Mouse (Mus musculus) embryo, embryonic 10 days (tissue): ENCODE data around the gene Slc6a9.

Experiments used
- DNase-seq: peaks from one replicate; pipeline ENCODE4 v3.0.0-alpha.2; 2015; ENCODE audit warnings: low spot score

The Slc6a9 gene

GRCm38 (mm10) chr4:117878703-117879102, 44.4 kb downstream of the Slc6a9 start:
- DNase-seq = no peak

GRCm38 (mm10) chr4:117882701-117883691, 48.7 kb downstream of the Slc6a9 start, which contains the start of gene B4galt2:
B4galt2 (minus strand) TSS chr4:117883487.
- DNase-seq = peak; percentile 71

DNA sequence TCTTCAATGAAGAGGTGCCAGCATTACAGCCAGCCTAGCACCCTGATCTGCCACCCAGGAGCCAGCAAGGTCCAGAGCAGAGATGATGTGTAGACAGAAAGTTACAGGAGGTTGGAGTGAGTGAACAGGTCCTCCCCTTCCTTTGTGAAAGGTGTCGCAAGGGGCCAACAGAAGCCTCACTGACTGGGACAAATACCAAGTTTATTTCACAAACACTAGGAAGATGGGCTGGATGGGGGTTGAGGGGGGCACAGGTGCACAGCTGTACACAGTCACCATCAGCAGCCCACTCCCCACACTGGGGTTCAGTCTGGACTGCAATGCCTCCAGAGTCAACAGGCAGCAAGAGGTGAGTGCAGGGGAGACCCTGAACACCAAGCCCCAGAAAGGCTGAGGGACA, 49.8 kb downstream of the Slc6a9 start:
- DNase-seq = no peak

- no peak for DNase-seq
These were observed 50.8 kb downstream of the Slc6a9 start for GRCm38 (mm10) chr4:117885093-117885492.

DNA sequence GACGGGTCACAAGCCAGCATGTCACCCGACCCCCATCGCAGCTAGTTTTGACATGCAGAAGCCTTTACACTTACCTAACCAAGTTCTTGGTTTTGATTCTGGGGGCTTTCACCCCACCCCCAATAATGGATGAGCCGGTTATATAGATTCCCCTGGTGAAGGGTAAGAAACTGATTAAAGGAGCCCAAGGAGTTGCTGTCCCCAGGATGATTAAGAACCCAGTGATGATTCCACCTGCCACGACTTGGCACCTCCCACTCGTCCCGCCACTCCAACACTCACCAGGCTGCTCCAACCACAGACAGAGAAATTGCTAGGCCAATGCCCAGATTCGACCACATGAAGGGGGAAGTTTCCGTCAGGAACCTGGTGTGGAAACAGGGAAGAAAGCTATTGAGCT, 51.7 kb downstream of the Slc6a9 start:
- DNase-seq = no peak

DNA sequence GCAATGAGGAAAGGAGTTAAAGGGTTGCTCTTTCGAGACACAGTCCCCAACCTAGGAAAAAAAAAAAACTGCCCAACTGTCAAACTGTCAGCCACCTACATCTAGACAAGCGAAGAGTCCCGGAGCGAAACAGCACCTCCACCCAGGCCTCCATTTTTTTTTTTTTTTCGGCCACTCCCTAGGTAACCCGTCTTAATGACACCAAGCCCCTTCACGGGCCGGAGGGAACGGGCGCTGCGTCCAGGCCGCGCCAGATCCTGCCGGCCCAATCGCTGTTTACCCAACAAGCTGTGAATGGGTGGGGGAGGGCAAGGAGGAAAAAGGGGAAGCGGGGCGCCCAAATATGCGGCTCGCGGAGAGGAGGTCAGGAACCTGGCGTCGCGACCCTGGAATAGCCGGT, 52.3 kb downstream of the Slc6a9 start:
- no peak for DNase-seq

- DNase-seq = peak; percentile 96
These were observed 52.8 kb downstream of the Slc6a9 start, which contains the start of gene Atp6v0b for GRCm38 (mm10) chr4:117887133-117887532. Atp6v0b (minus strand) TSS chr4:117887333.

- DNase-seq = no peak
These were observed 53.6 kb downstream of the Slc6a9 start for GRCm38 (mm10) chr4:117887920-117888319.

DNA sequence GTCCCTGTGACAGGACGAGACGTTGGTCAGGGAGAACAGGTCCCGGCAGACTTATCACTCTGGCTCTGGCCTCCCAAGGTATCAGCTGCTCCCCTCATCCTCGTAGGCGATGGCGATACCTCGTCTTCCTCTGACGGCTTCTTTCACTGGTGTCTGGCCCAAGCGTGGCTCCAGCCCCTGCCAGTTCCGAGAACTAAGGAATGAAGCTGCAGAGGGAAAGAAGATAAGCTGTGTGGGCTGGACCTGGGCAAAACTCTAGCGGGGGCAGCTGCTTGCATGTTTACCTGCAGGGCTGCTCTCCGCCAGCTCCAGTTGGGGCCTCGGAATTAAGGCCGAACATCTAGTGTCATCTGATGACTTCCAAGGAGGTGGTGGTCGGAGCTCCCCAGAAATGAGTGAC, 55.2 kb downstream of the Slc6a9 start:
- no peak for DNase-seq

- DNase-seq = no peak
These were observed 55.7 kb downstream of the Slc6a9 start for GRCm38 (mm10) chr4:117890031-117890430.

DNA sequence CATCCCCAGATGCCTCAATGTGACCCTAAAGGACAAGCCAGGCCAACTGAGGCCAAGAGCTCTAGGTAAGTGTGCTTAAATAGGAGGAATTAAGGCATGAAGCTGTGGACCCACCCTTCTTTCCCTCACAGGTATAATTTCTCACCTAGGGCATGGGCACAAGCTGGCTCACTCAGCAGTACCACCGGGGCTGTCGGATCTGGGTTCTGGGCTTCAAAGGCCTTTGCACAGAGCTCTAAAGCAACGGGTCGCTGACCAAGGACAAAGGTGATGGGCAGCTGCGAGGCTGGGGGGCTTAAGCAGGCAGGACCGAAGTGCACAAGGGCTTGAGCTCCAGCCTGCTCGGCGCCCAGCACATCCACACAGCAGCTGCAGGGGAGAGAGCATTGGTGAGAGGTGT, 56.4 kb downstream of the Slc6a9 start:
- DNase-seq = no peak

- peak; percentile 96 for DNase-seq
These were observed 57.4 kb downstream of the Slc6a9 start, which contains the start of gene Dph2 for GRCm38 (mm10) chr4:117891738-117892161. Dph2 (minus strand) TSS chr4:117892032.

GRCm38 (mm10) chr4:117893376-117893775, 59.1 kb downstream of the Slc6a9 start:
- DNase-seq = peak; percentile 82

DNA sequence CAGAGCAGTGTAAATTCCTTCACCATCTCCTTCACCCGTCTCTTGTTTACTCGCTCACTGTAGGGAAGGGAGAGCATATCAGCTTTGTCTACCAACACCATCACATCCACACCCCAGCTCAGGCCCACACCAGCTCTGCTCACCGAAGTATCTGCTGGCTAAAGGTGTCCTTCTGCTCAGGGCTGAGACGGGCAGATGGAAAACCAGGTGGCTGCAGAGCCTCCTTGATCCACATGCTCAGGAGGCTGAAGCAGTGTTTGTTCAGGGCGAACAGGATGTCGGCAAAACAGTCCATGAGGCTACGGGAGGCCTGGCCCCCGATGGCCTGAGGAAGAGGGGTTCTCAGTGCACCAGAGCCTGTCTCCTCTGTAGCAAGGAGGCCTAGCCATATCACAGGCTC, 60.3 kb downstream of the Slc6a9 start:
- DNase-seq = no peak

DNA sequence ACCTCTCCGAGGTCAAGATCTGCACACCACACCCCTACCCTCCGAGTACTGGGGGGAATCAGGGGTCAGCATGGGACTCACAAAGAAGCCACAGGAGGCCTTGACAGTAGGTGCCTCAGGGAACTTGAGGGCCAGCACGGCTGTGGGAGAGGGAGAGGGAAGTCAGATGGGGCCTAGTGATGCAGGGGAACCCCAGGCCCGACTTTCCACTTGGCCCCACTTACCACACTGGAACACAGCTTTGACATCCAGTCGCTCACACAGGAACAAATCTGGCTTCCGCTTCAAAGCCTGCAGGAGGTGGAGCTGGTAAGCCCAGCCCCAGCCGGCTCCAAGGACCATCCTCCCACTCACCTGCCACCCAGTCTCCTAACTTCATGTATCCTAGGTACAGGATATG, 61.0 kb downstream of the Slc6a9 start:
- DNase-seq = no peak

DNA sequence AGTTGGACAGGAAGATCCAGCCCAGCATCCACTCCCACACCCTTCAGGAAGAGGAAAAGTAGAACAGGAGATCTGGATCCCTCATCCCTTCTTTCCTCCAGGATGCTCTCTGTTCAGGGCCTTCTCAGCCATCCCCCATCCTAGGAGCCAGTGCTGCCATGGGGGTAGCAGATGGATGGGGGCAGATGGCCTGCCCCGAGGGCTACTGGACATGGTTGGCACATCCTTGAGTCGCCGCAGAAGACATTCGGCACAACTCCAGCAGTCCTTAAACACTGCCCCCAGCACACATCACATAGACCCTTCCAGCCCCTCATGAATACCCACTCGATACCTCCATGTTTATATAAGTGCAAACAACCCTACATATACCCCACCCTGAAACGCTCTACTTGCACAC, 61.7 kb downstream of the Slc6a9 start:
- no peak for DNase-seq

DNA sequence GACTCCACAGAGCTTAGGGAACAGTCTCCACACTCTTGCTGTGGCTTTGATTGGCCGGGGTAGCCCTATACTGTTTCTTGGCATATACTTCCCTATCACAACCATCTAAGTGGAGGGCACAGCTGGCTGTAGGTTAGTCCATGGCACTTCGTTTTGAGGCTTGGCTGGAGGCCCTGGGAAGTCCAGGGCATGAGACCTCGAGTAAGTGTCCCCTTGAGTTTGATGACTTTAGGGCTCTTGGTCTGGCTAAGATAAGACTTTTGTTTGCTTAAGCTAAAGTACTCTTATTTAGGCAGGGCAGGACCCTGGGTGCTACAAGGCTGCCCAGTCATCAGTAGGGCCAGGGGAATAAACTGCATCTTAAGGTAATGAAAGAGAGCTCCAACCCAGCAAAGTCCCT, 63.8 kb downstream of the Slc6a9 start:
- no peak for DNase-seq

GRCm38 (mm10) chr4:117904094-117904493, 69.8 kb downstream of the Slc6a9 start:
- DNase-seq = no peak

DNA sequence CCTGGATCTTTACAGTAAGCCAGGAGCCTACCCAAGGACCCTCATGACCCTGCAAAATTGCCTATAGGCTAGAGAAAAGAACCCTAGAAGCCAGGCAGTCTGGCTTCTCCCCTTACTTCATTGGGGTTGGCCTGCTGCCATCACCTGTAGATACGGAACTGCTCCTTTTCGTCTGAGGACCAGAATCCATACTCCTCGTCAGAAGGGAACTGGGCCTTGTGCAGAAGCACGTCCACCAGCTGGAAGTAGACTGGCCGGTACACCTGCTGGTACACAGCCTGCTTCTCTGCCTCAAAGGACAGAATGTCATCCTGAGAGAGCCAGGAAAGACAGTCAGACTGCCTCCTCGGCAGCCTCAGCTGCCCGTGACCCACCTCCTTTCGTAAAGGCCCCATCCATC, 70.5 kb downstream of the Slc6a9 start:
- DNase-seq = no peak

DNA sequence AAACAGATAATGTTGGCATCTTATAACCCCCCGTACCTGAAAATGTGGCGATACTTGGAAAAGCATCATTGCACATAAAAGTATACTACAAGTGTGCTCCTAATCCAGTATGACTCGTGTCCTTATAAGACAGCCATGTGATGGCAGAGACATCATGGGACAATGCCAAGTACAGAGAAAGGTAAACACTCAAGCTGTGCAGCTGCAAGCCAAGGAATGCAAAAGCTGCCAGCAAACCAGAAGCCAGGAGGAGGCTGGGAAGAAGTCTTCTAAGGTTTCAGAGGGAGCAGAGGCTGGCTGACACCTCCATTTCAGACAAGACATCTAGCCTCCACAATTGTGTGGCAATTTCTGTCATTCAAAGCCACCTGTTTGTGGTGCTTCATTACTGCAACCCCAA, 71.9 kb downstream of the Slc6a9 start:
- no peak for DNase-seq

GRCm38 (mm10) chr4:117908834-117909453, 74.6 kb downstream of the Slc6a9 start:
- peak; percentile 26 for DNase-seq

GRCm38 (mm10) chr4:117912131-117912561, 77.8 kb downstream of the Slc6a9 start:
- DNase-seq = no peak

DNA sequence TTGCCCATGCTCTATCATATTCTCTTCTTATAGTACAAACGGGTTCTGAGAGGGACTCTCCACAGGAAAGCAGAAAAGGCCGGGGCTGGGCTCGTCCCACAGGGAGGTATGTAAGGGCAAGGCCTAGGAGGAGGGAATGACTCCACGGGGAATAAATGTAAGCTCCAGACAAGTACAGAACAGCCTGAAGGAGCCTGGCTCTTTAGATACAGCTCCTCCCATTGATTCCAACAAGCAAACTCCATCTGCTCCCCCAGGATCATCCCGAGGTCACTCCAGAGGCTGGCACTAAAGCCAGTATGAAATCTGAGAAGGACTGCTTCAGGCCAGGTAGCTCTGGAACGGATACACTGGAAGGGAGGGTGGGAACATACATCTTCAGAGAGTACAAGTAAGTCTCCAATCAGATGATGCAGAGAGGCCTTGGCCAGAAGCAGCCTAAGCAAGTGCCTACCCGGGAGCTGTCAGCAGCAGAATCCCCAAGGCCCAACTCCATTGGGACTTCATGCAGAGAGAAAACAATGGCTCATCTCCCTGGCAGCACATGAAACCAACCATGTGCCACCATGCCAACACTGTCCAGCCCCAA, 78.5 kb downstream of the Slc6a9 start:
- DNase-seq = no peak
